Mouse (Mus musculus) A20 (cell line): ENCODE data around the gene Atp6v0b.

Source experiments
- DNase-seq: peaks from one replicate; pipeline ENCODE4 v3.0.0-alpha.2; 2011; ENCODE audit warnings: low read depth, low spot score

Atp6v0b gene

GRCm38 (mm10) chr4:117887133-117887532 lies at the start of gene Atp6v0b:
Gene Atp6v0b, minus strand, starts transcription at chr4:117887333.
- peak; percentile 91 for DNase-seq

GRCm38 (mm10) chr4:117934081-117934480 lies 46.9 kb upstream of the Atp6v0b start:
- no peak for DNase-seq

- no peak for DNase-seq
Measured at GRCm38 (mm10) chr4:117933248-117933647, 46.1 kb upstream of the Atp6v0b start.

GRCm38 (mm10) chr4:117929391-117929881 lies 42.3 kb upstream of the Atp6v0b start, which contains the start of gene Artn:
Gene Artn, minus strand, starts transcription at chr4:117929763.
- no peak for DNase-seq

- peak; percentile 21 for DNase-seq
Measured at GRCm38 (mm10) chr4:117928699-117929241, 41.6 kb upstream of the Atp6v0b start.

GRCm38 (mm10) chr4:117928234-117928633 lies 41.1 kb upstream of the Atp6v0b start:
- peak; percentile 38 for DNase-seq

- DNase-seq, result no peak
Measured at GRCm38 (mm10) chr4:117926545-117927482, 39.7 kb upstream of the Atp6v0b start.

- no peak for DNase-seq
Measured at GRCm38 (mm10) chr4:117924916-117925315, 37.8 kb upstream of the Atp6v0b start.

- no peak for DNase-seq
Measured at GRCm38 (mm10) chr4:117923450-117923849, 36.3 kb upstream of the Atp6v0b start.

GRCm38 (mm10) chr4:117921358-117921757 lies 34.2 kb upstream of the Atp6v0b start:
- no peak for DNase-seq

- no peak for DNase-seq
Measured at GRCm38 (mm10) chr4:117918762-117919161, 31.6 kb upstream of the Atp6v0b start.

- DNase-seq, result no peak
Measured at GRCm38 (mm10) chr4:117918261-117918660, 31.1 kb upstream of the Atp6v0b start.

GRCm38 (mm10) chr4:117917847-117918246 lies 30.7 kb upstream of the Atp6v0b start:
- DNase-seq, result no peak

- no peak for DNase-seq
Measured at GRCm38 (mm10) chr4:117917402-117917801, 30.3 kb upstream of the Atp6v0b start.

- no peak for DNase-seq
Measured at GRCm38 (mm10) chr4:117916386-117916785, 29.3 kb upstream of the Atp6v0b start.

- peak; percentile 43 for DNase-seq
Measured at GRCm38 (mm10) chr4:117915489-117916105, 28.5 kb upstream of the Atp6v0b start.

- peak; percentile 98 for DNase-seq
Measured at GRCm38 (mm10) chr4:117914591-117915442, 27.7 kb upstream of the Atp6v0b start, which contains the start of gene Ipo13. Gene Ipo13, minus strand, starts transcription at chr4:117914999.

- DNase-seq, result peak; percentile 30
Measured at GRCm38 (mm10) chr4:117914031-117914430, 26.9 kb upstream of the Atp6v0b start.

GRCm38 (mm10) chr4:117913421-117913820 lies 26.3 kb upstream of the Atp6v0b start:
- DNase-seq, result no peak

GRCm38 (mm10) chr4:117912685-117913273 lies 25.6 kb upstream of the Atp6v0b start:
- DNase-seq, result no peak

- DNase-seq, result no peak
Measured at GRCm38 (mm10) chr4:117912131-117912561, 25.0 kb upstream of the Atp6v0b start.
